Mouse (Mus musculus) megakaryocyte, adult 5-6 weeks (primary cell): ENCODE measurements at regions not wholly inside any gene's neighbourhood (a gene's known extent, or its start where the extent isn't known, plus 50 kb on each side); places are given as distances from the start of the nearest gene placed in this dataset.
A peak's percentile ranks its signal among the peaks of the same experiment; 100 is the strongest.

ENCODE experiments used
- ATAC-seq: 2 replicates; pipeline ENCODE4 v1.8.0; 2016; ENCODE audit warnings: mild to moderate bottlenecking, inconsistent platforms; ENCODE audit not compliant: poor library complexity, severe bottlenecking

GRCm38 (mm10) chrX:142540264-142540663 lies 140.9 kb upstream of the Tmem164 start:
- ATAC-seq: peak; percentile 75

GRCm38 (mm10) chrX:142552196-142552595 lies 129.0 kb upstream of the Tmem164 start:
- no peak for ATAC-seq

- ATAC-seq: no peak; the same call in 1 of the 2 replicates
These were observed 127.0 kb upstream of the Tmem164 start for GRCm38 (mm10) chrX:142554161-142554560.

DNA sequence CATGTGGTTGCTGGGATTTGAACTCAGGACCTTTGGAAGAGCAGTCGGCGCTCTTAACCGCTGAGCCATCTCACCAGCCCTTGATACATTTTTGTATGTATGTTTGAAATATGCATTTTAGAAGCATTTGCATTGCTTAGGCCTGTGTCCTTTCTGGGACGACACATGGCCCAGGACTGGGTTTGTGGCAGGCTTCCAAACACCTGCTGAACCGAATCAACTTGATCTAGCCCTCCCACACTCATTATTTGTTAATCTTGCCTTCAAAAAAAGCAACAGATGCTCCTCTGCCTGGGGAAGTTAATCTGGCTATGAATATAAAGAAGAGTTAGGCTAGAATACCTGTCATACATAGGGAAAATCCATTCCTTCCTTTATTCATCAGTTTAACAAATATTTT lies 123.7 kb upstream of the Tmem164 start:
- ATAC-seq: no peak

- no peak for ATAC-seq
These were observed 120.8 kb upstream of the Tmem164 start for GRCm38 (mm10) chrX:142560209-142560912.

- ATAC-seq: no peak
These were observed 119.4 kb upstream of the Tmem164 start for GRCm38 (mm10) chrX:142561788-142562187.

DNA sequence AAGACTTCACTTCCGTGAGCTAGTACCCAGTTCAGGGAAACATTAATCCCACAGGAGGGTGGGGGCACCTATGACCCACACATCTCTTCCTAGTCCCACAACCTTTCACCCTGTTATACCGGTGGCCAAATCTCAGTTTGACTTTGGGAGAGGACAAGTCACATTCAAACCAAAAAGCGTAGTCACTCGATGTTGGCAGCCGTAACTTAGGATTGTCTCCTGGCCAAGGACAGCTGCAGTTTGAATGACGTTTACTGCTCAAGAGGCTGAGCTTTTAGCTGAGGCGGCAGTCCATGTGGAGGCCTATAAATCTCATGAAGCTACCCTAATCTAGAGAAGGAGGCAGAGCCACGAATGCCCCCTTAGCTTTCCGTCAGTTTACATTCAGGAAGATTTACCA lies 117.0 kb upstream of the Tmem164 start:
- ATAC-seq: no peak

DNA sequence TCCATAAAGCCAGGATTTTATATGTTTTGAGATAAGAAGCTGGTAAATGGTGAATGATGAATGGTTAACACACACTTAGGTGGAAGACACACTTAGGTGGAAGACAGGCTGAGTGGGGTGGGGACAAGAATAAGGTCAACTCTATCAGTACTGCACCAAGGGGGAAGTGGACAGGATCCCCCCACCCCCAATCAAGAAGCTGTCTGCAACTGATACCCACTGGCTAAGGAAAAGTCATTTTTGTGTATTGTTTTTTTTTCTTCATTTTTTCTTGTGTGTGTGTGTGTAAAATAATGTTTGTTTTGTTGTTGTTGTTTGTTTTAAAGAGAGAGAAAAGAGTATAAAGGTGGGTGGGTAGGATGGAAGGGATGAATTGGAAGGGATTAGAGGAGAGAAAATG lies 109.4 kb upstream of the Tmem164 start:
- no peak for ATAC-seq

DNA sequence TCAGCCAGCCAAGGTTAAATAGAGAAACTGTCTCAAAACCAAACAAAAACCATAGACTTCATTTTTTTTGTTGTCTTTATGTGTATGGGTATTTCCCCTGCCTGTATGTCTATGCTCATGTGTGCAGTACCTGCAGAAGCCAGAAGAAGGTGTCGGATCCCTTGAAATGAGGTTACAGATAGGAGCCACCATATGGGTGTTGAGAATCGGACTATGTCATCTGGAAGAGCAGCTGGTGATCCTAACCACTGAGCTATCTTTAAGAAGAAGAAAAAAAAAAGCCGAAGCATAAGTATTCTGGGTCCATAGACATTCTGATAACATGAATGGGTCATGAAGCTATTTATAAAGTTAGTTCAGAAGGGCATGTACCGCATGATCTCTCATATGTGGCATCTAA lies 107.2 kb upstream of the Tmem164 start:
- ATAC-seq: no peak

- no peak for ATAC-seq
These were observed 106.1 kb upstream of the Tmem164 start for GRCm38 (mm10) chrX:142574945-142575710.

GRCm38 (mm10) chrX:142576127-142576526 lies 105.1 kb upstream of the Tmem164 start:
- no peak for ATAC-seq

- peak; percentile 52; the same call in 1 of the 2 replicates for ATAC-seq
These were observed 103.6 kb upstream of the Tmem164 start for GRCm38 (mm10) chrX:142577449-142578081.

DNA sequence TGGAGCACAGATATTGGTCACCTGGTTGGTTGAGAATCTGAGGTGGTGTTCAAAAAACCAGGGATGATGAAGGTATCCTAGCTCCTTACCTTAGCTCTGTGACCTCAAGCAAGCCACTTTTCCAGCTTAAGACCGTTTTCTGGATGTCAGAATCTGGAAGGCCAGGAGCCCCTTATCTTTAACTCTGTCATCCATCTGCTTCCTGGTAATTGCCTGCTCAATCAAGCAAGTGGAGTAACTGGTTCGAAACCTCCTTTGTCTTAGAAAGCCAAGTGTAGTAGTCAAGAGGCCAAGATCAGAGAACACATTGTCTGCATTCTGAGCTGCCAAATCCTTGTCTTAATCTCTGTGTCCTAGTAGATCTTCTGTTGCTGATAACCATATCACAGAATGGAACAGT lies 95.9 kb upstream of the Tmem164 start:
- ATAC-seq: no peak

GRCm38 (mm10) chrX:142599377-142599776 lies 81.8 kb upstream of the Tmem164 start:
- ATAC-seq: no peak

GRCm38 (mm10) chrX:142600782-142601181 lies 80.4 kb upstream of the Tmem164 start:
- ATAC-seq: no peak

- ATAC-seq: no peak
These were observed 76.1 kb upstream of the Tmem164 start for GRCm38 (mm10) chrX:142605088-142605487.

GRCm38 (mm10) chrX:142606595-142607205 lies 74.5 kb upstream of the Tmem164 start:
- ATAC-seq: no peak

DNA sequence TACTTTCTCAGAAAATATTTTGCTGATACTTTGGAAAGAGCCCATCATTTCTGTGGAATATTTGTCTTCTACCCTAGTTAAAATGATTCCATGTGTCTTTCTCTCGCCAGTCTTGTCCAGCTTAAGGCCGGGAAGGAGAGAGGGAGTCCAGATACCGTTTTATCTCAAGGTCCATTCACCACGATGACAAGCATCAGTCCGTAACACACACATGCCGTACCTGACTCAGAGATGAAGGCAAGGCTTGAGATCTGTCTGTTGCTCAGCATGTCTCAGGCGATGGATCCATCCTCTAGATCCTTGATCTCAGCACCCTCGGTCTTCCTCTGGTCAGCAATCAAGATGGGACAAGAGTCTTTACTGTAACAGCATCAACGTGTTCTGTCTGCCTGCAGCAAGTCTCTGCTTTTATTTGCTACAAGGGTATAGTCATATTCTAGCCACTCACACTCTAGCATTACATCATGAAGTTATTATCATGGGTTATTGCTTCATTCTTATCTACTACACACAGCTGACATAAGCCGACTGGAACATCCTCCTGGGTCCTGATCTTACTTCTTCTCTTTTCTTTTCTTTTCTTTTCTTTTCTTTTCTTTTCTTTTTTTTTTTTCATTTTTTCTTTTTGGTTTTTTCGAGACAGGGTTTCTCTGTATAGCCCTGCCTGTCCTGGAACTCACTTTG lies 64.9 kb upstream of the Tmem164 start:
- peak; percentile 54; the same call in 1 of the 2 replicates for ATAC-seq

DNA sequence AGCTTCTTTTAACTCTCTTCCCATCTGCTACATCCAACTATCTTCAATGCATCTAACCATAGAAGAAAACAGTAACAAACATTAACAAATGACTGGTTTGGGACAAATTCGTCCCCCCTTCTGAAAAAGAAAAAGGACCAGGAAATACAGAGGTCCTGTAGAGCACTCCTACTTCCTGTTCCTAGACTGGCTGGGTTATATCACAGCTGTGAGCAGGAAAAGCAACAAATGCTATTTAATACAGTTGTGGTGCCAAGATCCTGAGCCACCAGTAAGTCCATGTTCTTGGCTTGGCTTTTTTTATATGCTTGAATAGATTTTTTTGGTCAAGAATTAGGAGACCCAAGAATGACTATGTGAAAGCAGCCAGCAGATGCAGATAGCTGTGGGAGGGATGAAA lies 62.8 kb upstream of the Tmem164 start:
- no peak for ATAC-seq

- no peak for ATAC-seq
These were observed 57.8 kb upstream of the Tmem164 start for GRCm38 (mm10) chrX:142623359-142623758.

DNA sequence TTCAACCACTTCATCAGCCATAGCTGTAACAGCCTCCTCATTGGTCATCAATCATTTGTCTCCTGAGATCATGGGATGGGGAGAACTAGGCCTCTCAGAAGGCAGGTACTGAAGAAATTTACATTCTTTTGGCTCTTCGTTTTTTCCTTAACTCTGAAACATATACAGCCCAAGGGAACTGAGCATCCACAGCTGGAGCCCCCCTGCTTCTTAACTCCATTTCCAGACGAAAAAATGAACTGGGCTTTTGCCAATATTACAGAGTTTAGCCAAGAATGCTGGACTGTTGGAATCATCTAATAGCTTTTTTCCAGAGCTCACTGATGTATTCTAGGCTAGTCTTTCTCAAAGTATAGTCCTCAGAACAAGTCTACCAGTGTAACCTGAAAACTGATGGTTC lies 57.3 kb upstream of the Tmem164 start:
- ATAC-seq: no peak
